Mouse (Mus musculus) heart, embryonic 13.5 days (tissue): ENCODE measurements around the gene Med16. TPM values are rescaled to one million over a fixed set of nuclear protein-coding genes. Genes with fewer than 3 reads are reported as not detected.

Experiments
- ATAC-seq: fragments of 200-750 bp; cut with Nextera tagmentation; 2 replicates; pipeline ENCODE4 v1.8.0; 2017; ENCODE audit warnings: moderate TSS enrichment; ENCODE audit not compliant: insufficient number of reproducible peaks, low FRiP score, low TSS enrichment; ENCODE audit errors: extremely low read depth
- H3K27ac ChIP-seq: fragments of 300-500 bp; sonication (generic); replicated peaks from 2 replicates; pipeline ENCODE4 v1.5.1; 2015; ENCODE audit warnings: moderate library complexity, mild to moderate bottlenecking, inconsistent platforms
- H3K27me3 ChIP-seq: fragments of 300-500 bp; sonication (generic); replicated peaks from 2 replicates; pipeline ENCODE4 v1.6.1; 2015; ENCODE audit warnings: mild to moderate bottlenecking, inconsistent platforms
- H3K36me3 ChIP-seq: fragments of 300-500 bp; sonication (generic); 2 replicates; pipeline ENCODE4 v1.6.1; 2015; ENCODE audit warnings: mild to moderate bottlenecking, inconsistent platforms
- H3K4me1 ChIP-seq: fragments of 300-500 bp; sonication (generic); 2 replicates; pipeline ENCODE4 v1.6.1; 2015; ENCODE audit warnings: inconsistent platforms
- H3K4me2 ChIP-seq: fragments of 300-500 bp; sonication (generic); 2 replicates; pipeline ENCODE4 v1.6.1; 2015; ENCODE audit warnings: inconsistent platforms, mild to moderate bottlenecking, moderate library complexity
- H3K4me3 ChIP-seq: fragments of 300-500 bp; sonication (generic); 2 replicates; pipeline ENCODE4 v1.5.1; 2015; ENCODE audit warnings: moderate library complexity, mild to moderate bottlenecking, inconsistent platforms
- H3K9ac ChIP-seq: fragments of 300-500 bp; sonication (generic); 2 replicates; pipeline ENCODE4 v1.6.1; 2015; ENCODE audit warnings: inconsistent platforms, mild to moderate bottlenecking, moderate library complexity
- H3K9me3 ChIP-seq: fragments of 300-500 bp; sonication (generic); 2 replicates; pipeline ENCODE4 v1.6.1; 2016; ENCODE audit warnings: inconsistent platforms
- WGBS: fragments of 180-500 bp; shearing (Covaris S2); methylation state at CpG from one replicate; pipeline ENCODE4 v1.1.7; 2015; ENCODE audit warnings: mixed read lengths; 5-methylcytosine and 5-hydroxymethylcytosine counted together
- polyA plus RNA-seq: library from polyadenylated mRNA; unstranded; fragments of >200 nt; fragmentation: Nextera tagmentation; extraction: Ambion mirVana; gene quantifications from 2 replicates; pipeline ENCODE4 v1.2.1, GENCODE M21; 2015

The Med16 gene
- polyA plus RNA-seq, 1 experiment from 2014 or later, result 42.1 TPM

DNA sequence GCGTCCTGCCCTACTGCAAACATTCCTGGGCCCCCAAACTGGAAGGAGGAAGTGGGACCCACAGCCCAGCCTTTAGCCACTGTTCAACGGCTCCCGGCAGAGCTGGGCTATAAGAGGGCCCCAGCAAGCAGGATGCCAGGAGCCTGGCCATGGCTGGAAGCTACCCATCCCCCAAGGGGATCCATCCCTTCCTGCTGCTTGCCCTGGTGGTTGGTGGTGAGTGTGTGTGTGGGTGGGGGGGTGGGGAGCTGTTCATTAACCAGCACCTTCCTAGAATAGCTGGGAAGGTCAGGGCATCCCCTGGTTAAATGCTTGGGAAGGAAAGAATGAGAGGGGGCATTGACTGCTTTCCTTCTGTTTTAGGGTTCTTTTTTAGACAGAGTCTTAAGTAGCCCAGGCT lies 29.2 kb downstream of the Med16 start:
- Histone ChIP-seq H3K27ac (no peak overlapping the region), H3K4me1 (peaks cover 46% of the 10 kb centered on the region), H3K27me3 (peaks cover 50% of the 10 kb centered on the region), H3K4me2 (no peak overlapping the region), H3K9me3 (no peaks in the 10 kb centered on the region), H3K36me3 (no peaks in the 10 kb centered on the region), H3K4me3 (no peak overlapping the region), H3K9ac (0 out of 2 replicates have a peak overlapping the region, but pooled peaks have one; percentile 37)
- WGBS, result 30% methylated on average over 3 of the region's 3 CpGs
- no peak for ATAC-seq

DNA sequence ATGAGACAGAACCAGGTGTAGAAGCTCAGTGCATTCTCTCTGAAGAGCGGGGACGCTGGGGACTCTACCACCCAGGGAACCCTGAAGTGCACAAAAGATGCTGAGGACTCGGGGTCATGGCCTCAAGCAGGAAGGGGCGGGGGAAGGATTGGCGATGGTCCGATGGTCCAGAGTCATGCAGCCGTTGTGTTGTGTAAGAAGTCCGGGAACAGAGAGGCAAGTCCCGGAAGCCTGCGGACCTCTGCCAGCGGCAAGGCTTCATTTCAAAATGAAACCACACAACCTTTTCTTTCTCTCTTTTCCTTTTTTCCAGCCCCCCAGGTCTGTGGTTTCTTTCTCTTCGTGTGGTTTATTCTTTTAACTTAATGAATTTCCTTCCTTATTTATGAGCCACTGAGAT lies 31.0 kb downstream of the Med16 start:
- Histone ChIP-seq H3K4me3 (no peak overlapping the region), H3K36me3 (no peaks in the 10 kb centered on the region), H3K27ac (no peak overlapping the region), H3K9ac (no peak overlapping the region), H3K27me3 (peaks cover 49% of the 10 kb centered on the region), H3K4me1 (peaks cover 52% of the 10 kb centered on the region), H3K9me3 (no peaks in the 10 kb centered on the region), H3K4me2 (no peak overlapping the region)
- 59% methylated on average over 12 of the region's 12 CpGs for WGBS
- ATAC-seq, result no peak

DNA sequence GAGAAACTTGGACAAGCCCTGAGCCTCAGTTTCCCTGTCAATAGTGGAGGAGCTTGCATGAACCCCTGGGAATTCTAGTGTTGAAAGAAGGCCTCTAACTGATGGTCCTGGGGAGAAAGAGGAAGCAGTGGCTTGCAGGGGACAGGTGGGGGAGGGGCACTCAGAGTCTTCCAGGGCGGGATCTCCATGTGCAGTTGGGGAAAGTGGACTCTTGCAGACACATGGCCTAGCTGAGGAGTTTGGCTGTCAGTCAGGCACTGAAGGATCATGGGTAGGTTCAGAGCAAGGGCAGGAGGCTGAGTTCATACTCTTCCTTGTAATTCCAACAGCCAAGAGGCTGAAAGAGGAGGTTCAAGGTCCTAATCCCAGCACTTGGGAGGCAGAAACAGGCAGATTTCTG lies 31.5 kb downstream of the Med16 start:
- Histone ChIP-seq H3K9ac (no peak overlapping the region), H3K9me3 (no peaks in the 10 kb centered on the region), H3K36me3 (no peaks in the 10 kb centered on the region), H3K4me1 (peaks cover 46% of the 10 kb centered on the region), H3K4me3 (no peak overlapping the region), H3K4me2 (no peak overlapping the region), H3K27me3 (peaks cover 44% of the 10 kb centered on the region), H3K27ac (no peak overlapping the region)
- WGBS, result 36% methylated on average over 1 of the region's 1 CpGs
- no peak for ATAC-seq

DNA sequence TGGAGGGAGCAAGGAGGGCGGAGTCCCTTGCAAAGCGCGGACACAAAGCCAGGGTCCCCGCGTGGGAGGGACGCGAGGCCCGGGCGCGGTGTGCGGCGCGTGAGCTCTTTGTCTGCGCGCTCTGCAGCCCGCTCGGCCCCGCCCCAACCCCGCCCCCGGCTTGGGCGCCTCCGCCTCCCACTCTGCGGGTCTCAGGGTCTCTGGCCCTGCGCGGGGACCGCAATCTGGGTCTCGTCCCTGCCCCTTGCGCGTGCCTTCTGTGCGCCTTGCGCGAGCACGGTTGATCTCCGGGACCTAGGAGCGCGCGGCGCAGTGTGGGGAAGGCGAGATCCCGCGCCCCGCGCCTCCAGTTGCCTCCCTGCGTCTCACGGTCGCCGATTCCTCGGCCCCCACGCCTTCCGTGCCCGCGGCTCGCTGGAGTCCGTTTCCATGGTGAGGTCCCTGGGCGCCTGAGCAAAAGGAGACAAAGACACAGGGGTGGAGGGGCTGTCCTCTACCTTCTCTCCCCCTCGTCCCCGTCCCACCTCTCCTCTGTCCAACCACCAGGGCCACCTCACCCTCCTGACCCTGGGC lies 34.3 kb downstream of the Med16 start, which contains the start of the genes Prtn3 and Plppr3:
TSS of gene Prtn3 (plus strand) at position 187 of the 573 bp plus-strand sequence.
TSS of gene Plppr3 (minus strand) at position 345 of the 573 bp plus-strand sequence.
- Histone ChIP-seq H3K9ac (peak within 1 kb of the TSS; percentile 88), H3K27me3 (peaks cover 24% of the 10 kb centered on the region; the same call in 1 of the 2 replicates), H3K4me2 (peak within 1 kb of the TSS; percentile 94), H3K9me3 (no peaks in the 10 kb centered on the region), H3K36me3 (no peaks in the 10 kb centered on the region), H3K4me1 (peaks cover 24% of the 10 kb centered on the region), H3K27ac (no peak within 1 kb of the TSS; the same call in 1 of the 2 replicates), H3K4me3 (peak within 1 kb of the TSS; percentile 72)
- 1% methylated on average over 49 of the region's 57 CpGs for WGBS
- peak; percentile 30 for ATAC-seq

DNA sequence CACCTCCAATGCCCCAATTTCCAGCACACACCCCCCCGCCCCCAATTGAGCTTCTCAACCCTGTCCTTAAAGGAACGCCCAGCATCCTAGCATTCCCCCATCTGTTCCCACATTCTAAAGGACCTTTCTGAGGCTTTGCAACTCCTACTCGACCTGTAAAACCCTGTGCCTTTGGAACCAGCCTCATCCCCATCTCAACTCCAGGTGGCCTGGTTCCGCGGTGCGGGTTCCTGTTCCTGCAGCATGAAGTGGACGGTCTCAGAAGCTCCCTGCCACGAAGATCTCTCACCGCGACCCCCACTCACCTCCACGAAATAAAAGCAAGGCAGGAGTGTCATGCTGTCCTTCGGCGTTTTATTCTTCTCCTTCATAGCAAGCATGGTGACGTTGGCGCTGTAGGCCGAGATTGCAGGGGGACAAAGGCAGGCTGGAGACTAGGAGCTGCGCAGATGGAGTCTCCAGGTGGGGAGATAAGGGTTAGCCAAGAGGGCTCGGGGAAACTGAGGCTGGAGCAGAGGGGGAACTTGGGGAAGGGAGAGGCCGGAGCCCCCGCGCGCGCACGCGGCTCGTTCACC lies 34.9 kb downstream of the Med16 start:
- Histone ChIP-seq H3K9ac (peak overlapping the region; percentile 88), H3K27ac (no peak overlapping the region; the same call in 1 of the 2 replicates), H3K4me3 (peak overlapping the region; percentile 72), H3K4me2 (peak overlapping the region; percentile 94), H3K9me3 (no peaks in the 10 kb centered on the region), H3K4me1 (peaks cover 22% of the 10 kb centered on the region), H3K36me3 (no peaks in the 10 kb centered on the region), H3K27me3 (peaks cover 23% of the 10 kb centered on the region; the same call in 1 of the 2 replicates)
- ATAC-seq, result no peak
- 5% methylated on average over 26 of the region's 26 CpGs for WGBS

DNA sequence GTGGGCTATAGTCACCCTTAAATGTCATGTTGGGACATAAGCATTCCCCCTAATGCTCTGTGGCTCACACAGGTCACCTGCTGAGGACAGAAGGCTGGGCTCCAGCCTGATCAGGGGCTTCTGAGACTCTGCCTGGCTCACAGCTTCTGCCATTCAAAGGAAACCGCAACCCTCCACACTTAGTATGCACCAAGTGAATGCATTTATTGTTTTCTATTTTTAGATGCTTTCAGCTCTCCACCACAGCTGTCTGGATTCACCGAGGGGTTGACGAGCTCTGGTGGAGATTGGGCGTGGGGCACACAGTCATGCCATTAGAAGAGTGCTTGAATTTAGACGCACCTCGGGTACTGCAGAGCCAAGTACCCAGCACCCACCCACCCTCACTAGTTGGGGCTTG lies 35.4 kb downstream of the Med16 start:
- no peak for ATAC-seq
- peak overlapping the region; percentile 72 for H3K4me3 ChIP-seq
- no peaks in the 10 kb centered on the region for H3K36me3 ChIP-seq
- H3K4me2 ChIP-seq, result peak overlapping the region; percentile 94
- H3K4me1 ChIP-seq, result peaks cover 22% of the 10 kb centered on the region
- peak overlapping the region; percentile 88 for H3K9ac ChIP-seq
- WGBS, result 18% methylated on average over 6 of the region's 6 CpGs
- no peaks in the 10 kb centered on the region for H3K9me3 ChIP-seq
- H3K27ac ChIP-seq, result no peak overlapping the region
- peaks cover 22% of the 10 kb centered on the region; the same call in 1 of the 2 replicates for H3K27me3 ChIP-seq

DNA sequence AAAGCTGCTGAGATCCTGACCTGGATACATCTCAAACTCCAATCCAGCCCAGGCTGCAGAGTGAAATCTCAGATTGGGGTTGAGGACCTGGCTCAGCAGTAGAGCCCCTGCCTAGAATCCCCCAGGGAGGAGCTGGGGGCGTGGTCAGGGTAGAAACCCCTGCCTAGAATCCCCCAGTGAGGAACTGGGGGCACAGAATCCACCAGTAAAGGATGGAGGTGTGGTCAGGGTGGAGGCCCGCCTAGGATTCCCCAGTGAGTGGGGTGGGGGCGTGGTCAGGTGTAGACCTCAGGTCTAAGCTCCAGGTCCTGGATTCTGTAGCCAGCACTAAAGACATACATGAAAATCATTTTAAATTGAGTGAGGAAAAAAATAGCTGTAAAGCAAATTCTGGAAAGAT lies 35.9 kb downstream of the Med16 start:
- no peak overlapping the region for H3K27ac ChIP-seq

DNA sequence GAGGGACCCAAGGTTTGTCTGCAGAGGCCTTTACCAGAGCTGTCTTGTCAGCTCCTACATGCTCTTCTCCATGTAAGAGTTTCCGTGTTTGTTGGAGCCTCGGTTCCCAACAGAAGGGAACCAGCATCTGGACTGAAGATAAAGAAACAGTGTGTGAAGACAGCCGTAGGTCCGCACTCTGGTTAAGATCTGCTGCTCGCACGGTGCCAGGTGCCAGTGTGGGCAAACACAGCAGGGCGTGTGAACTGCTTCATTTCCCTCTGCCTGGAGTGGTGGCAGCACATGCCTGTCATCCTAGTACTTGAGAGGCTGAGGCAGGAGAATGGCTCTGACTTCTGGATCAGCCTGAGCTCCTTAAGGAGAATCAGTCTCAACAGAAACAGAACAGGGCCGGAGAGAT lies 36.9 kb downstream of the Med16 start:
- no peak overlapping the region for H3K27ac ChIP-seq
- no peak overlapping the region for H3K4me3 ChIP-seq
- H3K9ac ChIP-seq, result no peak overlapping the region
- 84% methylated on average over 8 of the region's 8 CpGs for WGBS
- H3K4me2 ChIP-seq, result no peak overlapping the region
- no peaks in the 10 kb centered on the region for H3K36me3 ChIP-seq
- peaks cover 17% of the 10 kb centered on the region for H3K4me1 ChIP-seq
- H3K27me3 ChIP-seq, result peaks cover 18% of the 10 kb centered on the region; the same call in 1 of the 2 replicates
- no peak for ATAC-seq
- H3K9me3 ChIP-seq, result no peaks in the 10 kb centered on the region

More for the DNA sequence above, 35.9 kb downstream of the Med16 start:
- Histone ChIP-seq H3K4me1 (peaks cover 22% of the 10 kb centered on the region), H3K9ac (no peak overlapping the region), H3K9me3 (no peaks in the 10 kb centered on the region), H3K4me2 (peak overlapping the region; percentile 94), H3K36me3 (no peaks in the 10 kb centered on the region), H3K27me3 (peaks cover 18% of the 10 kb centered on the region; the same call in 1 of the 2 replicates), H3K4me3 (peak overlapping the region; percentile 72)
- WGBS, result 39% methylated on average over 3 of the region's 3 CpGs
- ATAC-seq, result no peak

DNA sequence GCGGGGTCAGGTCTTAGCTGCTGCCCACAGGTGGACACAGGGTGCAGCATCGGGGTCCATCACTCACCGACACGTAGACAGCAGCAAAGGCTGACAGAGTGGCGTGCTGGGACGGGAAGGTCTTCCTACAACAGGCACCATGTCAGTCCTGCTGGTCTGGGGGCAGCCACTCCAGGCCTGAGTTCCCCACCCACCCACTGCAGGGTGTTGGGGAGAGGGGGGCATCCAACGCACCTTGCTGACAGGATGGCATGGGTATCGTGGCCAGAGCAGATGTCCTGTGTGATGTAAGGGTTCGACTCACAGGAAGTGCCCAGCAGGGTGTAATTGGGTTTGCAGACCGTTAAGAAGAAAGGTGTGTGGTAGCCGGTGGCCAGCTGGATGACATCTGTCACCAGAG lies 42.1 kb downstream of the Med16 start:
- H3K36me3 ChIP-seq, result peaks cover 45% of the 10 kb centered on the region
- H3K4me2 ChIP-seq, result no peak overlapping the region
- no peak for ATAC-seq
- WGBS, result 76% methylated on average over 11 of the region's 11 CpGs
- peaks cover 11% of the 10 kb centered on the region for H3K4me1 ChIP-seq
- H3K9ac ChIP-seq, result no peak overlapping the region
- no peak overlapping the region for H3K27ac ChIP-seq
- H3K27me3 ChIP-seq, result no peaks in the 10 kb centered on the region
- H3K9me3 ChIP-seq, result no peaks in the 10 kb centered on the region
- no peak overlapping the region for H3K4me3 ChIP-seq

DNA sequence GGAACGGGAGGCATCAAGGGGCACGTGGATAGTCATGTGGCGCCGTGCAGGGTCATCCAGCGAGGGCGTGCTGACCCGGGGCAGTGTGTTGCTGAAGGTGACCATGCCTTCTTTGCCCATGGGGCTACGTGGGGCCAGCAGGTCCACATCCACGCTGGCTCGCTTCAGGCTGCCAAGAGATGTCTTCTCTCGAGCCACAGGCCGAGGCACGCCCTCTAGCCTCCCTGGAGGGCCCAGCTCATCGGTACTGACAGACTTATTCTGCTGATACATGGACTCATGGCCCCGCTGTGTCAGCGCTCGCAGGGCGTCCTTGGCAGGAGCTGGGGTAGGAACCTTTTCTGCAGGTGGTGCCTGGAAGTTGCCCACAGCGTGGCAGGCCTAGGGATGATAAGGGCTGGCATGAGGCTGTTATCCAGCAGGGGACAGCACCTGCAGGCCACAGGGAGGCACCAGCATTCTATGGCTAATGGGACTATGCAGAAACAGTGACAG lies 42.9 kb downstream of the Med16 start:
- no peak overlapping the region for H3K4me2 ChIP-seq
- H3K4me3 ChIP-seq, result no peak overlapping the region
- H3K9me3 ChIP-seq, result no peaks in the 10 kb centered on the region
- no peaks in the 10 kb centered on the region for H3K27me3 ChIP-seq
- 66% methylated on average over 19 of the region's 19 CpGs for WGBS
- ATAC-seq, result no peak
- 0 out of 2 replicates have a peak overlapping the region, but pooled peaks have one; percentile 38 for H3K9ac ChIP-seq
- H3K36me3 ChIP-seq, result peaks cover 52% of the 10 kb centered on the region
- H3K27ac ChIP-seq, result peak overlapping the region; percentile 10
- H3K4me1 ChIP-seq, result peaks cover 11% of the 10 kb centered on the region

DNA sequence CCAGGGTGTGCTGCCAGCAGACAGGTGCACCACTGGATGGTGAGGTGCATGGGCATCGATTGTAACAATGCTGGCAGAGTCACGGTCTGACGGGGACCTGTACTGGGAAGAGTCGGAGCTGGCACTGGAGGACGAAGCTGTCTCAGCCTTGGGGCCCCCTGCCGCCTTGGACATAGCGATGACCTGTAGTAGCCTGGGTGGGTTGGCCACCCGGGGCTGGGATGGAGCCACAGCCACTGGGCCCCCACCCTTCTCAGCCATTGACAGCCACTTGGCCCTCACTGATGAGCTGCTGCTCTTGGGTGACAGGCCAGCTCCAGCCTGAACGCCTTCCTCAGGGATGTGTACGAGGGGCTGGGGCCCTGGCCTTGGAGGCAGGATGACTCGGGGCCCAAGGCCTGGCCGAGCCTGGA lies 43.5 kb downstream of the Med16 start:
- H3K9ac ChIP-seq, result peak overlapping the region; percentile 38
- H3K9me3 ChIP-seq, result no peaks in the 10 kb centered on the region
- no peak overlapping the region for H3K4me2 ChIP-seq
- no peak for ATAC-seq
- WGBS, result 50% methylated on average over 12 of the region's 12 CpGs
- H3K36me3 ChIP-seq, result peaks cover 59% of the 10 kb centered on the region
- peaks cover 15% of the 10 kb centered on the region for H3K4me1 ChIP-seq
- no peaks in the 10 kb centered on the region for H3K27me3 ChIP-seq
- no peak overlapping the region for H3K4me3 ChIP-seq
- peak overlapping the region; percentile 10 for H3K27ac ChIP-seq
